Mouse (Mus musculus) forebrain, postnatal 0 days (tissue): ENCODE measurements around the gene Macf1. TPM values are rescaled to one million over a fixed set of nuclear protein-coding genes. Genes with fewer than 3 reads are reported as not detected.
"Not testable (repeated sequence)": the region's sequence is repeated elsewhere in the genome, so short reads cannot be mapped to it uniquely, and the experiment has no call there.

Experiments
- ATAC-seq: fragments of 200-750 bp; cut with Nextera tagmentation; 2 replicates; pipeline ENCODE4 v1.8.0; 2017; ENCODE audit warnings: mild to moderate bottlenecking, moderate library complexity
- DNase-seq: peaks from one replicate; pipeline ENCODE4 v3.0.0-alpha.2; 2015
- H3K27ac ChIP-seq: fragments of 300-500 bp; sonication (generic); 2 replicates; pipeline ENCODE4 v1.5.1; 2014; ENCODE audit warnings: low read depth, mild to moderate bottlenecking, antibody characterized with exemption, low read length, moderate library complexity, mixed read lengths
- H3K27me3 ChIP-seq: fragments of 300-500 bp; sonication (generic); 2 replicates; pipeline ENCODE4 v1.6.1; 2014; ENCODE audit warnings: mild to moderate bottlenecking, low read length, mixed read lengths; ENCODE audit not compliant: insufficient read depth
- H3K36me3 ChIP-seq: fragments of 300-500 bp; sonication (generic); 2 replicates; pipeline ENCODE4 v1.6.1; 2014; ENCODE audit warnings: mild to moderate bottlenecking, moderate library complexity; ENCODE audit not compliant: insufficient read depth
- H3K4me1 ChIP-seq: fragments of 300-500 bp; sonication (generic); 2 replicates; pipeline ENCODE4 v1.6.1; 2014; ENCODE audit warnings: antibody characterized with exemption; ENCODE audit not compliant: insufficient read depth
- H3K4me2 ChIP-seq: fragments of 300-500 bp; sonication (generic); 2 replicates; pipeline ENCODE4 v1.6.1; 2014; ENCODE audit warnings: low read depth, mild to moderate bottlenecking, moderate library complexity
- H3K4me3 ChIP-seq: fragments of 300-500 bp; sonication (generic); 2 replicates; pipeline ENCODE4 v1.5.1; 2014; ENCODE audit warnings: low read depth, low read length, mixed read lengths
- H3K9ac ChIP-seq: fragments of 300-500 bp; sonication (generic); 2 replicates; pipeline ENCODE4 v1.6.1; 2014; ENCODE audit warnings: mild to moderate bottlenecking
- H3K9me3 ChIP-seq: fragments of 300-500 bp; sonication (generic); 2 replicates; pipeline ENCODE4 v1.6.1; 2016; ENCODE audit warnings: low read length
- CTCF ChIP-seq: sonication (generic); IDR thresholded peaks from 2 replicates; pipeline ENCODE4 v1.5.1; 2016; ENCODE audit warnings: antibody characterized with exemption, control low read depth, low read depth
- WGBS: fragments of 180-500 bp; shearing (Covaris S2); extraction: QIAGEN DNeasy Blood & Tissue Kit; methylation state at CpG from one replicate; pipeline ENCODE4 v1.1.7; 2014; 5-methylcytosine and 5-hydroxymethylcytosine counted together
- polyA plus RNA-seq: library from polyadenylated mRNA; unstranded; fragments of >200 nt; fragmentation: Nextera tagmentation; extraction: Ambion mirVana; gene quantifications from 2 replicates; pipeline ENCODE4 v1.2.1, GENCODE M21; 2015
- total RNA-seq: library from RNA; depleted of rRNA; stranded (reverse); fragments of >200 nt; gene quantifications from 2 replicates; pipeline ENCODE4 v1.2.3, GENCODE M21; 2014

Gene Macf1
- total and polyA plus RNA-seq, 2 experiments from 2014 or later = 58.2 to 345 TPM

DNA sequence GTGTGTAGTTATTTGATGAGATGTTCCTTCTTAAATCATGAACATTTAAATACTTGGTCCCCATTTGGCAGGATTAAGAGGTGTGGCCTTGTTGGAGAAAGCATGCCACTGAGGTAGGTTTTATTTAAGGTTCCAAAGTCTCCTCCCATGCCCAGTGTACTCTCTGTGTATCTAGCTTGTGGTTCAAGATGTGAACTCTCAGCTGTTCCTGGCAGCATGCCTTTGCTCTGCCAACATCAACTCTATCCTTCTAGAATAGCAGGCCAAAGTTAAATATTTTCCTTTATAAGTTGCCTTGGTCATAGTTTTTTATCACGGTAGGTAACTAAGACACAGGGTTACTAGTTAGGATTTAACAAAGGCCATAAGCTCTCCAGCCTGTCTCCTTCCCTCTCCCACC lies 230.4 kb downstream of the Macf1 start:
- Histone ChIP-seq H3K4me1 (no peaks in the 10 kb centered on the region), H3K27ac (no peak overlapping the region), H3K4me2 (no peak overlapping the region), H3K9me3 (no peaks in the 10 kb centered on the region), H3K9ac (no peak overlapping the region), H3K36me3 (peaks cover 82% of the 10 kb centered on the region), H3K27me3 (no peaks in the 10 kb centered on the region), H3K4me3 (no peak overlapping the region)
- DNase-seq (no peak), ATAC-seq (no peak)
- TF ChIP-seq CTCF = no peak
- 88% methylated on average over 1 of the region's 1 CpGs for WGBS

DNA sequence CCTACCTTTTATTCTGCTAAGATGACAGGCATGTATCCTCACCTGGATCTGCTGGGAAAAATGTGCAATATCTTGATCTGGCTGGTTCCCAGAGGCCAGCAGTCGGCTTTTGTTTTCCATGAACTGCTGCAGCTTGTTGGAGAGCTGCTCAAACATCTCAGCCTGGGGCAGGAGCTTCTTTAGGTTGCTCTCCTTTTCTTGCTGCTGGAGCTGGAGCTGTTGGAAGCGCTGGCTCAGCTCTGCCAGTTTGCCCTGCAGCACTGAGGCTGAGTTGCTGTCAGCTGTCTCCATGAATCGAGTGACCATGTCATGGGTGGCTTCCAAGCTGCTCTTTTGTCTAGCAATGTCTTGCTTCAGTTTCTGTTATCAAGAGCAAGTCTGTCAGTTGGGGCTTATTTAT lies 232.2 kb downstream of the Macf1 start:
- no peak for DNase-seq
- 92% methylated on average over 3 of the region's 3 CpGs for WGBS

DNA sequence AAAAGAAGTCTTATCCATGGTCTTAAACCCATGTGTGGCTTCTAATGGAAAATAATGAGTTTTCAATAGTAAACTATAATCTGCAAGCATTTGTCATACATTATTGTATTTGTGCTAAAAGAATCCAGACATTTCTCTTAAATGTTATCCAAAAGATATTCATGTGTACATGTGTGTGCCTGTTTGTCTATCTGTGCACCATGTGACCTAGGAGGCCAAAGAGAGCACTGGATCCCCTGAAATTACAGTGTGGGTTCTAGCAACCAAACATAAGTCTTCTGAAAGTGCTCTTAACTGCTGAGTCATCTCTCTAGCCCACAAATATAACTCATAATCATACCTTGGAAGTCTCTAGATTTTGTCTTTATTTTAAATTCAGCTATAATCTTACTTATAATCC lies 234.9 kb downstream of the Macf1 start:
- Histone ChIP-seq H3K36me3 (peaks cover 74% of the 10 kb centered on the region), H3K4me1 (no peaks in the 10 kb centered on the region)
- no peak for ATAC-seq

More for the DNA sequence above, 232.2 kb downstream of the Macf1 start:
- no peak for TF ChIP-seq CTCF
- H3K4me2 ChIP-seq = no peak overlapping the region
- no peak overlapping the region for H3K27ac ChIP-seq
- H3K4me1 ChIP-seq = no peaks in the 10 kb centered on the region
- no peak for ATAC-seq
- no peak overlapping the region for H3K4me3 ChIP-seq
- H3K9ac ChIP-seq = no peak overlapping the region
- H3K27me3 ChIP-seq = no peaks in the 10 kb centered on the region
- H3K36me3 ChIP-seq = peaks cover 83% of the 10 kb centered on the region
- no peaks in the 10 kb centered on the region for H3K9me3 ChIP-seq

DNA sequence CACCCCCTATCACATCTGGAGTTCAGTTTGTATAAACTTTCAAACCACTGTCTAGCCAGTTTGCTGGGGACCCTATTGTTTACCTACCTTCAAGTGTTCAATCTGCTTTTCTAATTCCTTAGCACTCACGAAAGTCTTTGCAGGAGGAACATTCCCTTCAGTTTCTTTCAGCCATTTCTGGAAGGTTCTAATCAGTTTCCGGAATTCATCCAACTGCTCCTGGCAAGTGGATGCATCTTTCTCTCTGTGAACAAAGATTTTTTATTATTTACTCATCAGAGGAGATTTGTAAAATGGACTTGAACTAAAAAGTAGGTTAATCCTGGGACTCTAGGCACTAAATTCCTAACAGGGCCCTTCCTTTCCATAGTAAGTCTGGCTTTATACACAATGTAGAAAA lies 236.1 kb downstream of the Macf1 start:
- no peak for ATAC-seq
- Histone ChIP-seq H3K36me3 (peaks cover 70% of the 10 kb centered on the region), H3K4me3 (no peak overlapping the region), H3K4me1 (no peaks in the 10 kb centered on the region), H3K9me3 (no peaks in the 10 kb centered on the region), H3K9ac (no peak overlapping the region), H3K27ac (no peak overlapping the region), H3K4me2 (no peak overlapping the region), H3K27me3 (no peaks in the 10 kb centered on the region)
- DNase-seq = no peak
- TF ChIP-seq CTCF = no peak
- WGBS = 92% methylated on average over 2 of the region's 2 CpGs

More for the DNA sequence above, 234.9 kb downstream of the Macf1 start:
- Histone ChIP-seq H3K4me2 (no peak overlapping the region), H3K4me3 (no peak overlapping the region), H3K27me3 (no peaks in the 10 kb centered on the region), H3K9ac (no peak overlapping the region), H3K27ac (no peak overlapping the region), H3K9me3 (no peaks in the 10 kb centered on the region)
- no peak for DNase-seq
- TF ChIP-seq CTCF = no peak

DNA sequence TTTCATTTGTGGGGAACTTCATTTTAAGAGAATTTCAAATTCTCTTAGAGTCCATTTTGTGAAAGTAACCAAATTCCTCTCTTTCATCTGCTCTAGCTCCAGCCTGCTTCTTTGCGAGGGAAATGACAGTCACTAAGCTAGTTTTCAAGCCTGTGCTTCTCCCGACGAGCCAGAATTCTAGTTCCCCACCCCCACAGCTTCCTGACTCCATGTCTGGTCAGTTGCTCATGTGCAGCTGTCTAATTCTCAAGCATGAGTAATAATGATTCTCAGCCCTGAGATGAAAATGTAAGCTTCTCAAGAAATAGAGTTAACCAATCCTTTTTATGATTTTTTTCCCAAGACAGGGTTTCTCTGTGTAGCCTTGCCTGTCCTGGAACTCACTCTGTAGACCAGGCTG lies 236.9 kb downstream of the Macf1 start:
- Histone ChIP-seq H3K27me3 (no peaks in the 10 kb centered on the region), H3K4me1 (no peaks in the 10 kb centered on the region), H3K9me3 (no peaks in the 10 kb centered on the region), H3K36me3 (peaks cover 63% of the 10 kb centered on the region), H3K4me3 (no peak overlapping the region), H3K9ac (no peak overlapping the region), H3K27ac (no peak overlapping the region), H3K4me2 (no peak overlapping the region)
- WGBS = 68% methylated on average over 3 of the region's 3 CpGs
- no peak for DNase-seq
- no peak for TF ChIP-seq CTCF
- ATAC-seq = no peak

DNA sequence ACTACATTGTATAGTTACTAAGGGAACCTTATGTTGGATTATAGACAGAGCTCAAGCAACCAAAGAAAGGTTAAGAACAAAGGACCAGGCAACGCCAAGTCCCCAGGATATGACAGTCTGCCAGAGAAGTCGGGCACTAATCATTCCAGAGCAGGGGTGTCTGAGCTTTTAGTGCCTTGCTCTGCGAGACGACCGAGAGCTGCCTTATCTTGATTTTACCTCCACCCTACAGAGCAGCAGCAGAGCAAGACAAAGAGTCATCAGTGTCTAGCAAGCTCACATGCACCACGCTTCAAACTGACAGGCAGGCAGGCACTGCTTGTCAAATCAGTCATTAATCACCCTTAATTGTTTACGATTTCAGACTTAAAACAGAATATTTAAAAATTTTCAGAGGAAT lies 237.4 kb downstream of the Macf1 start:
- Histone ChIP-seq H3K27ac (no peak overlapping the region), H3K36me3 (peaks cover 58% of the 10 kb centered on the region), H3K4me2 (no peak overlapping the region), H3K9me3 (no peaks in the 10 kb centered on the region), H3K27me3 (no peaks in the 10 kb centered on the region), H3K4me1 (no peaks in the 10 kb centered on the region), H3K9ac (no peak overlapping the region), H3K4me3 (no peak overlapping the region)
- TF ChIP-seq CTCF = no peak
- DNase-seq = peak; percentile 17
- WGBS = 57% methylated on average over 7 of the region's 7 CpGs
- peak; percentile 42; the same call in 1 of the 2 replicates for ATAC-seq

DNA sequence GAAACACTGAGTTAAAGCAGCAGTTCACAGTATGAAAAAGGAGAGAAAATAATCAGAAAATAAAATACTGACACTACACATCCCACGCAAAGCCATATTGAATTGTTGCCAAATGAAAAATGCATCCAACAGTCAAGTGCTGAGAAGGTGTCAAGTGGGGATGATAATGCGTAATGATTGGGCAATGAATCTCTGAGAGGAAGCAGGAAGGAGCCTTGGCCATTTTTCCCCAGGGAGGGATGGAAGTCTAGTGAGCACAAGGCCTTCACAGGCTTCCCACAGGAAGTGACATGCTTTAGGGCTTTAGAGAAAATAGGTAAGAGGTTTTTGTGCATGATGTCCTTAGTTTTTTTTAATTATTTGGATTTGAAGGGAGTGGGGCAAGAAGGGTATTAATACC lies 237.9 kb downstream of the Macf1 start:
- H3K9me3 ChIP-seq, H3K9ac ChIP-seq, H3K27me3 ChIP-seq, ATAC-seq, DNase-seq, H3K27ac ChIP-seq, H3K4me2 ChIP-seq, H3K4me3 ChIP-seq, H3K4me1 ChIP-seq: not testable (repeated sequence)
- H3K36me3 ChIP-seq = peaks cover 57% of the 10 kb centered on the region
- WGBS = 81% methylated on average over 2 of the region's 2 CpGs

DNA sequence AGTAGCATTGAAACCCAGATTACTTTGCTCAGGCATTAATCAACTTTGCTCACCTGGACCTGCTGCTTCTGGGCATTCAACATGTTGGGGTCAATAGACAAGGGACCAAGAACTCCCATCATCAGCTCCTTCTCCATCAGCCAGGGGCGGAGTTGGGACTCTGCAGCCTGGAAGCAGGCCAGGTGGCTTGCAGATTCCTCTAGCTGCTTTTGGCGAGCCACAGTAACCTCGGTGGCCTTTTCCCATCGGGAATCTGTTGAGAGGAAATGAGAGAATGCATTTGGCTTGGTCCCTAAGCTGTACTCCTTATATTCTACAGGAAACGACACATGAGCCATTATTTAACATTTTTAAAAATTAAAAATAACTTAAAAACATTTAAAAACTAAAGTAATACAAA lies 245.7 kb downstream of the Macf1 start:
- Histone ChIP-seq H3K4me2 (no peak overlapping the region), H3K9me3 (no peaks in the 10 kb centered on the region), H3K4me3 (no peak overlapping the region), H3K4me1 (no peaks in the 10 kb centered on the region), H3K9ac (no peak overlapping the region), H3K27ac (no peak overlapping the region), H3K27me3 (no peaks in the 10 kb centered on the region), H3K36me3 (peaks cover 51% of the 10 kb centered on the region)
- ATAC-seq (no peak), DNase-seq (no peak)
- no peak for TF ChIP-seq CTCF
- 63% methylated on average over 5 of the region's 5 CpGs for WGBS
